Mouse (Mus musculus): ENCODE data around the gene Fmnl3.

DNA sequence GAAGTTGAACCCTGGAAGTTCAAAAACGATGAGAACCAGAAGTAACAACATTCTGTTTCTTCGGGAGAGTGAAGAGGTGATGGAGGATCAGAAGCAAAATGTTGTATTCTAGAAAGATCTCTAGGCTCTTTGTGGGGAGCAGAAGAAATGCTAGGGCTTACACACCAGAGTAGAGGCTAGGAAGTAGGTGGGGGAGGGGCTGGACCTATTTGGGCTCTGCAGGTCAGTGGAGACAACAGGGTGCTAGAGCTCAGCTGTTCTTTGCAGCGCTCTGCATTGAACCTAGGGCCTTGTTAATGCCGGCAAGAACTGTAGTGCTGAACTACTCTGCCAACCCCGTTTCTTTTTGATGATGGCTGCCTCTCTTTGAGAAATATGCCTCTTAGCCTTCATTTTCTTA, 74.1 kb downstream of the Fmnl3 start:
- TF ChIP-seq CTCF (IDR thresholded peaks at IDR 0.05; ENCODE audit: extremely low read depth, insufficient read depth, low read length) (no peak), POLR2A (IDR thresholded peaks at IDR 0.05; ENCODE audit: extremely low read depth, insufficient read depth, low read length) (no peak)

All from cortical plate, adult 2 months (tissue).